Mouse (Mus musculus): ENCODE measurements around the gene Chst12. TPM values are rescaled to one million over a fixed set of nuclear protein-coding genes. Genes with fewer than 3 reads are reported as not detected.

The Chst12 gene
- polyA plus RNA-seq, 1 experiment from 2014 or later, result 19.9 TPM

GRCm38 (mm10) chr5:140567321-140567720 is 62.0 kb downstream of the Chst12 start:
- TF ChIP-seq CTCF (IDR thresholded peaks at IDR 0.05) (no peak), EP300 (IDR thresholded peaks at IDR 0.05) (no peak)
- Histone ChIP-seq H3K9ac (replicated peaks; ENCODE audit: low read depth) (no peak overlapping the region), H3K4me3 (ENCODE audit: low read depth, low read length) (no peak overlapping the region), H3K27ac (ENCODE audit: low read length) (no peak overlapping the region), H3K27me3 (replicated peaks; ENCODE audit: insufficient read depth, low read length) (no peaks in the 10 kb centered on the region), H3K4me1 (ENCODE audit: insufficient read depth, low read depth, low read length) (peaks cover 3% of the 10 kb centered on the region; the same call in 1 of the 2 replicates), H3K36me3 (ENCODE audit: insufficient read depth, low read length) (no peaks in the 10 kb centered on the region), H3K9me3 (ENCODE audit: low read length) (no peaks in the 10 kb centered on the region), H3K4me2 (replicated peaks; ENCODE audit: low read depth, low read length) (no peak overlapping the region)
- peak; percentile 23 for DNase-seq (ENCODE audit: low spot score)
- ATAC-seq, result peak; percentile 25; the same call in 1 of the 2 replicates
- 25% methylated on average over 10 of the region's 11 CpGs for WGBS

DNA sequence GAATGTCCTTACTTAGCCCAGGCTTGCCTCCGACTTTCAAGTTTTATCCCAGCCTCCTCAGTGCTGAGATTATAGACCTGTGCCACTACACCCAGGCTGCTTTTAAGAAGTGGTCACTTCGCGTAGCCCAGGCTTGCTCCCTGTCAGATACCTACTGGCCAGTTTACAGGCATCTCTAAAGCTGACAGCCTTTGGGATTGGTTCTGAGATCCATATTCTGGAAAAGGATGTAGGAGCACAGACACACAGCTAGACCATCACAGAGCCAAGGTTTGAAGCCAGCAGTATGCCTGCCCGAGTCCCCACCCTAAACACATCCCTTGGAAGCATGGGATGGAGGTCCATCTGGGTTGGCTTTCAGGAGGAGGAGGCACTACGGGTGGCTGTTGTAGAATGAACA is 62.4 kb downstream of the Chst12 start:
- Histone ChIP-seq H3K4me3 (ENCODE audit: low read depth, low read length) (no peak overlapping the region), H3K4me1 (ENCODE audit: insufficient read depth, low read depth, low read length) (peaks cover 3% of the 10 kb centered on the region; the same call in 1 of the 2 replicates), H3K27ac (ENCODE audit: low read length) (no peak overlapping the region), H3K36me3 (ENCODE audit: insufficient read depth, low read length) (no peaks in the 10 kb centered on the region), H3K4me2 (replicated peaks; ENCODE audit: low read depth, low read length) (no peak overlapping the region), H3K9me3 (ENCODE audit: low read length) (no peaks in the 10 kb centered on the region), H3K9ac (replicated peaks; ENCODE audit: low read depth) (no peak overlapping the region), H3K27me3 (replicated peaks; ENCODE audit: insufficient read depth, low read length) (no peaks in the 10 kb centered on the region)
- no peak for ATAC-seq
- no peak for TF ChIP-seq EP300 (IDR thresholded peaks at IDR 0.05)
- no peak for TF ChIP-seq CTCF (IDR thresholded peaks at IDR 0.05)
- 87% methylated on average over 5 of the region's 5 CpGs for WGBS
- no peak for DNase-seq (ENCODE audit: low spot score)

- no peaks in the 10 kb centered on the region for H3K27me3 ChIP-seq (replicated peaks; ENCODE audit: insufficient read depth, low read length)
- H3K9me3 ChIP-seq (ENCODE audit: low read length), result no peaks in the 10 kb centered on the region
- H3K9ac ChIP-seq (replicated peaks; ENCODE audit: low read depth), result no peak overlapping the region
- 43% methylated on average over 10 of the region's 10 CpGs for WGBS
- peak; percentile 38; the same call in 1 of the 2 replicates for ATAC-seq
- H3K4me1 ChIP-seq (ENCODE audit: insufficient read depth, low read depth, low read length), result peaks cover 3% of the 10 kb centered on the region; the same call in 1 of the 2 replicates
- no peak overlapping the region for H3K27ac ChIP-seq (ENCODE audit: low read length)
- DNase-seq (ENCODE audit: low spot score), result peak; percentile 71
- H3K36me3 ChIP-seq (ENCODE audit: insufficient read depth, low read length), result no peaks in the 10 kb centered on the region
- TF ChIP-seq EP300 (IDR thresholded peaks at IDR 0.05), result no peak
- TF ChIP-seq CTCF (IDR thresholded peaks at IDR 0.05), result peak; percentile 94
- H3K4me3 ChIP-seq (ENCODE audit: low read depth, low read length), result no peak overlapping the region
- no peak overlapping the region for H3K4me2 ChIP-seq (replicated peaks; ENCODE audit: low read depth, low read length)
Measured at GRCm38 (mm10) chr5:140568321-140568970, 63.1 kb downstream of the Chst12 start.

GRCm38 (mm10) chr5:140569032-140569595 is 63.8 kb downstream of the Chst12 start:
- Histone ChIP-seq H3K4me2 (replicated peaks; ENCODE audit: low read depth, low read length) (no peak overlapping the region), H3K27me3 (replicated peaks; ENCODE audit: insufficient read depth, low read length) (no peaks in the 10 kb centered on the region), H3K4me3 (ENCODE audit: low read depth, low read length) (no peak overlapping the region), H3K27ac (ENCODE audit: low read length) (no peak overlapping the region), H3K4me1 (ENCODE audit: insufficient read depth, low read depth, low read length) (peaks cover 3% of the 10 kb centered on the region; the same call in 1 of the 2 replicates), H3K9me3 (ENCODE audit: low read length) (no peaks in the 10 kb centered on the region), H3K36me3 (ENCODE audit: insufficient read depth, low read length) (no peaks in the 10 kb centered on the region), H3K9ac (replicated peaks; ENCODE audit: low read depth) (no peak overlapping the region)
- 82% methylated on average over 16 of the region's 16 CpGs for WGBS
- TF ChIP-seq EP300 (IDR thresholded peaks at IDR 0.05), result no peak
- TF ChIP-seq CTCF (IDR thresholded peaks at IDR 0.05), result no peak
- ATAC-seq, result no peak
- no peak for DNase-seq (ENCODE audit: low spot score)

GRCm38 (mm10) chr5:140570223-140570870 is 65.0 kb downstream of the Chst12 start:
- TF ChIP-seq CTCF (IDR thresholded peaks at IDR 0.05) (0 out of 2 replicates have a peak, but pooled peaks have one; percentile 5), EP300 (IDR thresholded peaks at IDR 0.05) (no peak)
- WGBS, result 83% methylated on average over 13 of the region's 13 CpGs
- Histone ChIP-seq H3K27ac (ENCODE audit: low read length) (no peak overlapping the region), H3K9ac (replicated peaks; ENCODE audit: low read depth) (no peak overlapping the region), H3K4me2 (replicated peaks; ENCODE audit: low read depth, low read length) (no peak overlapping the region), H3K4me3 (ENCODE audit: low read depth, low read length) (no peak overlapping the region), H3K36me3 (ENCODE audit: insufficient read depth, low read length) (no peaks in the 10 kb centered on the region), H3K9me3 (ENCODE audit: low read length) (no peaks in the 10 kb centered on the region), H3K27me3 (replicated peaks; ENCODE audit: insufficient read depth, low read length) (no peaks in the 10 kb centered on the region), H3K4me1 (ENCODE audit: insufficient read depth, low read depth, low read length) (peaks cover 3% of the 10 kb centered on the region; the same call in 1 of the 2 replicates)
- DNase-seq (ENCODE audit: low spot score), result no peak
- no peak for ATAC-seq

DNA sequence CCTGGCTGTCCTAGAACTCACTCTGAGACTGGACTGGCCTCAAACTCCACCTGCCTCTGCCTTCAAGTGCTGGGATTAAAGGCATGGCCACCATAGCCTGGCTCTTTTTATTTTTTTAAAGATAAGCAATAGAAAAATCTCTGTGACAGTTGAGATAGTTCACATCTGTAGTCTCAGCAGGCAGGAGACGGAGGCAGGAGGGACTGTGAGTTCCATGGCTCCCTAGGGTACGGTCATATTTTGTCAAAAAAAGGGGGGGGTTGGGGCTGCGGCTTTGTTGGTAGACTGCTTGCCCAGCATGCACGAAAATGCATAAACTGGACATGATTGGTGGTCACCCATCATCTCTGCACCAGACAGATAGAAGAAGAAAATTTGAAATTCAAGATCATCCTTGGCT is 65.9 kb downstream of the Chst12 start:
- Histone ChIP-seq H3K27ac (ENCODE audit: low read length) (no peak overlapping the region), H3K27me3 (replicated peaks; ENCODE audit: insufficient read depth, low read length) (no peaks in the 10 kb centered on the region), H3K4me3 (ENCODE audit: low read depth, low read length) (no peak overlapping the region), H3K36me3 (ENCODE audit: insufficient read depth, low read length) (no peaks in the 10 kb centered on the region), H3K4me1 (ENCODE audit: insufficient read depth, low read depth, low read length) (peaks cover 3% of the 10 kb centered on the region; the same call in 1 of the 2 replicates), H3K9ac (replicated peaks; ENCODE audit: low read depth) (no peak overlapping the region), H3K9me3 (ENCODE audit: low read length) (no peaks in the 10 kb centered on the region), H3K4me2 (replicated peaks; ENCODE audit: low read depth, low read length) (no peak overlapping the region)
- TF ChIP-seq CTCF (IDR thresholded peaks at IDR 0.05), result no peak
- no peak for TF ChIP-seq EP300 (IDR thresholded peaks at IDR 0.05)
- no peak for ATAC-seq
- no peak for DNase-seq (ENCODE audit: low spot score)
- WGBS, result 75% methylated on average over 4 of the region's 4 CpGs
